Mouse (Mus musculus) thymus, postnatal 25 days (tissue): ENCODE data around the gene Slc33a1.

Source experiments
- DNase-seq: peaks from one replicate; pipeline ENCODE4 v3.0.0; 2022

Slc33a1 gene

DNA sequence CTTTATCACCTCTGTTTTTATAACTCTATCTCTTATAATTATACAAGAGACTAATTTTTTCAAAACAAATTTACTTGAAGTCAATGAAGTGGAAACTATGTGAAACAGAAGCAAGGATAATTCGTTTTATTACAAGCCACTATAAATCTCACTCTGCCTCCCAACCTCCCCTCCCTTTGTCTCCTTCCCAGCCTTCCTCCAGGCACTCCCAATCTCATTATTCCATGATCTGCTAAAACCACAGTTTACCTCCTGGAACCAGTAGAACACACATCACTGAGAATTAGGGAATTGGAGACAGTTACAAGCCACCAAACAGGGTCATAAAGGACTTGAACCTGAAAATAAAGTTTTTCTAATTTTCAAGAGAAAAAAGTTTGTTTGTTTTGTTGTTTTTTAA is 67.4 kb downstream of the Slc33a1 start:
- DNase-seq, result no peak

DNA sequence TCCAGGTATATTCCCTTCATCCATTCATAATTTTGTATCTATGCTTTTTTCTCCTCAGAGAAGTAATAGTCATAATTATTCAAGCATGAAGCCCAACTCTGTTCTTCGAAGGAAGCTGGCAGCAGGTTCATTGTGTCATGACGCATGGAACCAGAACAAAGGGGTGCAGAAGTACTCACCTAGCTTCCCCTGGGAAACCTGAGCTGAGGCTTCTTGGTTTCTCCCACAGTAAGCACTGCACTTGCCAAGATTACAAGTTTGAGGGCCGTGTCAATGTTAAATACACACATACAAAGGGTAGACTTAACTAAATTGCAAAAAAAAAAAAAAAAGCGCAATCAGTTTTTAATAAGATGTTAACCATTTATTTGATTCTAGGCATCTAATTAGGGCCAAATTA is 68.3 kb downstream of the Slc33a1 start:
- no peak for DNase-seq

DNA sequence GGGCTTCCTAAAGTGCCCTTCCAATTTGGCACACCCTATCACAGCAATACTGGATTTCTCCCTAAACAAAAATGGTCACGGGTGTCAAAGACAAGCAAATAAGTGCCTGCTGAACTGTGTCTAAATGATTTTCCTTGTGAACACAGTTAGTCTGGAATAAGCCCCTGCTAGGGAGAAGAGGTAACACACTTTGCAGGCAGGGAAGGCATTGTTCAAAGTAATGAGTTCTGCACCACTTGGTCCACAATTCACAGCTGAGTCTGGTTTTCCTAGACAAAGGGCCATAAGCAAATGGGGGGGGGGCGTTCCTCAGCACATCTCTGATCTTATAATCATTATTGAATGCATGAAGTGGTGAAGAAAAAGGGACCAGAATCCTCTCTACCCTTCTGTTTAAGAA is 68.8 kb downstream of the Slc33a1 start:
- DNase-seq, result no peak

DNA sequence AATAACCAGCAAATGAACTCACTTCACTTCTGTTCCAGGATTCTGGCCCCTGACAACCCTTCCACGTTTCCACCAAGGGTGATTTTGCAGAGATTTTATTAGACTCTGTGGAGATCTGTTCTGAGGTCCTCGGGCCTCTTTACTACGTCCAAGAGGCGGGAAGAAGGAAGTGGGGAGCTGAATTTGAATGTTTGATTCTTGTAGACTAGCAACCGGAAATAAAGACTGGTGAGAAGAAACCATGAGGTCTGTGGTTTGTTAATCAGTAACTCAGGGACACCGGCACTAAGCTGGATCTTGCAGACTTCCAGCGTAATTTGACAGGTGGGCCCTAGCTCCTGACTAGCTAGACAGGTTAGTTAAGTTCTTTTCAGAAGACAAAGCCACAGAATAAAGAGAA is 70.9 kb downstream of the Slc33a1 start:
- DNase-seq, result peak; percentile 4

DNA sequence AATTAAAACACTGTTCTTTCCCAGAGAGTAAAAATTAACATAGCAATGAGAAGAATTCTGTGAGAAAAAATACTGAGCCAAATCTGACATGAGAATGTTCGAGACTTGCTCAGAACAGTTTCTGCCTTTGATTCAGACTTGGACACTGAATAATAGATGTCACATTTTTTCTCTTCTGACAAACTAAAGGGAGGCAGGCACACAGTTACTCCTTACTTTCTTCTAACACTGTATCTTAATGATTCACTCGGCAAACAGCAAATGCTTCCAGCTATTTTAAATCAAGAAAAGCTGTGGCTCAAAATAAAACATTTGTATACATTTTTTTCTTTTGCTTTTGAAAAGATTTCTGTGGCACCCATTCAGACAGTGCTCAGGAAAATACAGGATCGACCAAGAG is 72.4 kb downstream of the Slc33a1 start:
- DNase-seq, result no peak
